Mouse (Mus musculus) intestine, postnatal 0 days (tissue): Measurements from ENCODE around the gene Stxbp1. TPM values are rescaled to one million over a fixed set of nuclear protein-coding genes. Genes with fewer than 3 reads are reported as not detected.
A peak's percentile ranks its signal among the peaks of the same experiment; 100 is the strongest.

Experiments used
- ATAC-seq: fragments of 200-750 bp; cut with Nextera tagmentation; 2 replicates; pipeline ENCODE4 v1.8.0; 2017; ENCODE audit warnings: mild to moderate bottlenecking, moderate TSS enrichment, moderate library complexity
- H3K27ac ChIP-seq: fragments of 300-500 bp; sonication (generic); 2 replicates; pipeline ENCODE4 v1.5.1; 2014; ENCODE audit warnings: mild to moderate bottlenecking, low read depth, low read length, moderate library complexity
- H3K27me3 ChIP-seq: fragments of 300-500 bp; sonication (generic); replicated peaks from 2 replicates; pipeline ENCODE4 v1.6.1; 2014; ENCODE audit warnings: low read length, mixed read lengths; ENCODE audit not compliant: control insufficient read depth, insufficient read depth
- H3K36me3 ChIP-seq: fragments of 300-500 bp; sonication (generic); 2 replicates; pipeline ENCODE4 v1.6.1; 2014; ENCODE audit warnings: mild to moderate bottlenecking, moderate library complexity; ENCODE audit not compliant: control insufficient read depth, insufficient read depth
- H3K4me1 ChIP-seq: fragments of 300-500 bp; sonication (generic); replicated peaks from 2 replicates; pipeline ENCODE4 v1.6.1; 2014; ENCODE audit warnings: antibody characterized with exemption, low read length, mixed read lengths; ENCODE audit not compliant: control insufficient read depth, insufficient read depth
- H3K4me2 ChIP-seq: fragments of 300-500 bp; sonication (generic); replicated peaks from 2 replicates; pipeline ENCODE4 v1.6.1; 2014; ENCODE audit warnings: low read depth, mild to moderate bottlenecking, moderate library complexity
- H3K4me3 ChIP-seq: fragments of 300-500 bp; sonication (generic); 2 replicates; pipeline ENCODE4 v1.5.1; 2014; ENCODE audit warnings: low read depth, low read length
- H3K9ac ChIP-seq: fragments of 300-500 bp; sonication (generic); 2 replicates; pipeline ENCODE4 v1.6.1; 2014; ENCODE audit warnings: mild to moderate bottlenecking, low read depth, low read length
- H3K9me3 ChIP-seq: fragments of 300-500 bp; sonication (generic); 2 replicates; pipeline ENCODE4 v1.6.1; 2016; ENCODE audit warnings: mixed run types; ENCODE audit not compliant: control insufficient read depth
- CTCF ChIP-seq: sonication (generic); IDR thresholded peaks from 2 replicates; pipeline ENCODE4 v1.5.1; 2016; ENCODE audit warnings: low read depth, mild to moderate bottlenecking, control low read depth, antibody characterized with exemption, moderate library complexity
- WGBS: fragments of 180-500 bp; shearing (Covaris S2); extraction: QIAGEN DNeasy Blood & Tissue Kit; methylation state at CpG from one replicate; pipeline ENCODE4 v1.1.7; 2014; 5-methylcytosine and 5-hydroxymethylcytosine counted together
- polyA plus RNA-seq: library from polyadenylated mRNA; unstranded; fragments of >200 nt; fragmentation: Nextera tagmentation; extraction: Ambion mirVana; gene quantifications from 2 replicates; pipeline ENCODE4 v1.2.1, GENCODE M21; 2015

The Stxbp1 gene
- polyA plus RNA-seq, 1 experiment from 2014 or later, result 12.2 TPM

DNA sequence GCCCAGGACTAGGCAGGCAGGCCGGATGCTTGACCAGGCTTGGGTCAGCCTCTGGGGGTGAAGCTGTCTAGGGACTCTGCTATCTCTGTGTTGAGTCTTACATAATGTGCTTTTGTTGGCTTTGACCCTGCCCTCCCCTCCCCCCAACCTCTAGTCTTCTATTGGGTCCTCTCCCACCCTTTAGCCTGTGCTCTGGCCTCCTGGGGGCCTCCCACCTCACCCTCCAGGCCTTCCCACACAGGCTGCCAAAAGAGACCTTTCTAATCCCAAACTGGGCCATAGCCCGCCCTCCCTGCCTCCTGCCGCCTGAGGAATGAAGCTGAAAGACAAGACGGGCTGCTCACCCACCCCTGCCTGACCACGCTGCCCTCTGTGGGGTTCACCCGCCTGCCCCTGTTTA is 34.0 kb upstream of the Stxbp1 start:
- Histone ChIP-seq H3K36me3 (no peaks in the 10 kb centered on the region), H3K4me1 (peaks cover 17% of the 10 kb centered on the region), H3K4me2 (no peak overlapping the region; the same call in 1 of the 2 replicates), H3K9ac (no peak overlapping the region), H3K27me3 (no peaks in the 10 kb centered on the region), H3K9me3 (no peaks in the 10 kb centered on the region), H3K27ac (0 out of 2 replicates have a peak overlapping the region, but pooled peaks have one; percentile 52), H3K4me3 (no peak overlapping the region)
- WGBS, result 61% methylated on average over 6 of the region's 6 CpGs
- ATAC-seq, result no peak
- no peak for TF ChIP-seq CTCF

DNA sequence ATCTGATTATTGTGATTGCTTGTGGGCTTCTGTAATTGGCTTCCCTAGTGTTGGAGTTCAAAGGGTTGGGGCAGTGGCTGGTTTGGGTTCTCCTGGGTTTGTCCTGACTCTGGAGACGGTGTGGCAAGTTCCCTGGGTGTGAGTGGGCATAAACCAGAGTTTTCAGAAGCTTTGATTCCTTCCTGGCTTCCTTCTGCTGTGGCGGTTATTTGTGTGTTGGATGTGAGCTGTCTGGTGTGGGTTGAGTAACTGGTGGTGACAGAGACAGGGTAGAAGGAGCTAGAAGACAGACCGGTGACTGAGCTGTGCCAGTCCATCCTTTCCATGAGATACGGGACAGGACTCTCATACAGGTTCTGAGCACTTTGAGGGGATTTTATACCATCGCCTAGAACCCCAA is 32.5 kb upstream of the Stxbp1 start:
- Histone ChIP-seq H3K4me3 (no peak overlapping the region), H3K4me2 (peak overlapping the region; percentile 83; the same call in 1 of the 2 replicates), H3K27me3 (no peaks in the 10 kb centered on the region), H3K4me1 (peaks cover 20% of the 10 kb centered on the region), H3K27ac (no peak overlapping the region), H3K9ac (no peak overlapping the region), H3K36me3 (no peaks in the 10 kb centered on the region), H3K9me3 (no peaks in the 10 kb centered on the region)
- ATAC-seq, result no peak
- 80% methylated on average over 5 of the region's 5 CpGs for WGBS
- no peak for TF ChIP-seq CTCF

DNA sequence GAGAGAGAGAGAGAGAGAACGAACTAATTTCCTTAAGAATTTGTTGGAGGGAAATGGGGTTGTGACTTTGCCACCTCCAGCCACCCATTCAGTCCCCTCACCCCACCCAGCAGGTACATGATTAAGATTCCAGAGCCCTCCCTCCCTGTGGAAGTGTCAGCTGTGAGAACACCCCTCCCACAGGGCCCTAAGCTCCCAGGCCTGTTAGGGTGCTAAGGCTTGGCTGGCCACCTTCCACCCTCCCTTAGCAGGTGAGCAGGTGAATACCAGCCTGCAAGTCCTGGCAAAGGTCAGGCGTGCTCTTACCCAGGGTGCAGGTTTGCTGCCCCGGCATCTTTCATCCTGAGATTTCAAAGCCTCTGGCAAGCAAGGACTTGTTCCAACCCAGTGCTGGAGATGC is 31.4 kb upstream of the Stxbp1 start:
- Histone ChIP-seq H3K4me3 (peak overlapping the region; percentile 78), H3K27ac (no peak overlapping the region; the same call in 1 of the 2 replicates), H3K4me1 (peaks cover 20% of the 10 kb centered on the region), H3K9me3 (no peaks in the 10 kb centered on the region), H3K27me3 (no peaks in the 10 kb centered on the region), H3K9ac (no peak overlapping the region; the same call in 1 of the 2 replicates), H3K36me3 (no peaks in the 10 kb centered on the region), H3K4me2 (peak overlapping the region; percentile 83)
- no peak for TF ChIP-seq CTCF
- WGBS, result 59% methylated on average over 3 of the region's 3 CpGs
- ATAC-seq, result no peak

DNA sequence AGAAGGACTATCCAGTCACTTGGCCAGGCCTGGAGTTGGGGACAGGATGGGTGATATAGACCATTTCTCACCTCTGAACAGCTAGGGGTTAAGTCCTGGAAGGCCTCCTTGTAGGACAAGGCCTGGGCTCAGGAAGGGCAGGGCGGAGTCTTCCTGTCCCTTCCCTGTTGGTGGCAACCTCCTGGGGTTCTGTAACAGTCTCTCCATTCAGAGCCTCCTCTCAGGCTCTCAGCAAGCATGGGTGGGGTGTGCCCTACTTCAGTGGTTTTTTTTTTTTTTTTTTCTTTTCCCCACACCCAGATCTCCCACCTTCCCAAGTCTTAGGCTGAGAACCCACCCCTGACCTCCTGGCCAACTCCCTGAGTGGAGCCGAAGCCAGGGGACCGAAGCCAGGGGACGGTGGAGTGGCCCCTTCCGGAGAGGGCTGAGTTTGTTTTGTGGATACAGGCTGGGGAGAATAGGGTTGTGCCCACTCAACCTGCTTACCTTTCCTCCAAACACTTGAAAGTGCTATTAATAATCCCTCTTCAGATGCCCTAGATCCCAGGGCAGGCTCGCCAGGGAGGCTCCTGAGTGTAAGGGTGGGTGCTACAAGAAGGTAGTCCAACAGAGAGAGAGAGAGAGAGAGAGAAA is 30.8 kb upstream of the Stxbp1 start:
- H3K9ac ChIP-seq, result peak overlapping the region; percentile 81
- no peak for ATAC-seq

DNA sequence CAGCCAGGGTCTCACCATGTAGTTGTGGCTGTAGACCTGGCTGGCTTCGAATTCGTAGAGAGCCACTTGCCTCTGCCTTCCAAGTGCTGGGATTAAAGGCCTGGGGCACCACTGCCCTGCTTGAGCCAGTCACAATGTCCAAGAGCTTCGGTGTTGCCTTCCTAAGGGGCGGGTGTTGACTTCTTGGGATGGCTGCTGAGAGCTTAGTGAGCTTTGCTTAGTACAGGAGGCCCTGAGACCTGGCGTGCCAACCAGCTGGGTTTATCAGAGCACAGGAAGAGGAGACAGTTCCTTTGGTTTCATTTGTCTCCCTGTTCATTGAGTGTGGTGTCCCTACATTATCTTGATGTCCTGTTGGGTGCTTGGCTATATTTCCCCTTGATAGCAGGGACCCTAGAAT is 30.3 kb upstream of the Stxbp1 start:
- Histone ChIP-seq H3K4me3 (peak overlapping the region; percentile 78), H3K4me2 (peak overlapping the region; percentile 83), H3K9me3 (no peaks in the 10 kb centered on the region), H3K36me3 (no peaks in the 10 kb centered on the region), H3K27me3 (no peaks in the 10 kb centered on the region), H3K4me1 (peaks cover 20% of the 10 kb centered on the region), H3K27ac (peak overlapping the region; percentile 79), H3K9ac (peak overlapping the region; percentile 81)
- WGBS, result 11% methylated on average over 5 of the region's 5 CpGs
- no peak for TF ChIP-seq CTCF
- ATAC-seq, result no peak

More for the DNA sequence above, 30.8 kb upstream of the Stxbp1 start:
- Histone ChIP-seq H3K36me3 (no peaks in the 10 kb centered on the region), H3K4me2 (peak overlapping the region; percentile 83), H3K9me3 (no peaks in the 10 kb centered on the region), H3K4me3 (peak overlapping the region; percentile 78), H3K27me3 (no peaks in the 10 kb centered on the region), H3K27ac (peak overlapping the region; percentile 79; the same call in 1 of the 2 replicates), H3K4me1 (peaks cover 20% of the 10 kb centered on the region)
- 54% methylated on average over 6 of the region's 6 CpGs for WGBS
- no peak for TF ChIP-seq CTCF

DNA sequence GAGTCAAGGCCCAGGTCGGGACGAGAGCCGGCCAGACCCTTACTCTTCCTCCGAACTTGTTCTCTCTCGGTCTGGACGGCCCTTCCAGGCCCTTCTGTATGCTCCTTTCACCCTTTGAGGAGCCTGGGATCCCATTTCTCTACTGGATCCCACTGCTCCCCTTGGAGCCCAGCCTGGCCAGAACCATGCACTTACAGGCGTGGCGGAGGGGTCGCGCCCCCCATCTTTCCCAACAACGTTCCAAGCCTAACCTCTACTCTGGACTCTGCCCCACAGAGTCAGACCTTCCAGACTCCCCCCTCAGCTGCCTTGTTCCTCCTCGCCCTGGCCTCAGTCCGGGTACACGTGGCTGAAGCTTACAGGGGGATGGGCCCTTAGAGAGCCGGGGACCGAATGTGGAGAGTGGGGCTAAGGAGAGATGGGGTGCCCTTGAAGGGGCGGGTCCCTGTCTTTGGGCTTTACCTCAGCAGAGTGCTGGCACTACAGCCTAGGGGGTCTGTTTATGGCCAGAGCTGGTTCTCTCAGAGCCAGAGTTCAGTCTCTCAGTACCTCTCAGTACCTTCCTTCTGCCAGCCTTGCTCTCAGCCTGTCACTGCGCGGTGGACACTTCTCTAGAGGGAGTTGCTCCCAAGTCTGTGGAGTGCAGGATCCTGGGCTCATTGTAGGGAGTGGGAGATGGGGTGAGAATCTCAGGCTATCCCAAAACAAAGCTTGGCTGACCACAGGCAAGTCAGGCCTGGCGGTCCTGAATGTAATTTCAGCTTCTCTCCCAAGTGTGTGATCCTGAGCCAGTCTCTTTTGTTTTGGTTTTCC is 29.7 kb upstream of the Stxbp1 start:
- H3K4me3 ChIP-seq, result peak overlapping the region; percentile 78
- peak overlapping the region; percentile 81 for H3K9ac ChIP-seq
- H3K36me3 ChIP-seq, result no peaks in the 10 kb centered on the region
- WGBS, result 2% methylated on average over 20 of the region's 20 CpGs
- no peaks in the 10 kb centered on the region for H3K9me3 ChIP-seq
- H3K27ac ChIP-seq, result peak overlapping the region; percentile 79
- no peak for TF ChIP-seq CTCF
- peaks cover 17% of the 10 kb centered on the region for H3K4me1 ChIP-seq
- peak overlapping the region; percentile 83 for H3K4me2 ChIP-seq
- no peaks in the 10 kb centered on the region for H3K27me3 ChIP-seq
- peak; percentile 29; the same call in 1 of the 2 replicates for ATAC-seq
